Mouse (Mus musculus) liver, adult 2 months (tissue): Measurements from ENCODE around the gene Btbd3. TPM values are rescaled to one million over a fixed set of nuclear protein-coding genes. Genes with fewer than 3 reads are reported as not detected.

ENCODE experiments used
- DNase-seq: peaks from one replicate; pipeline ENCODE4 v3.0.0-alpha.2; 2011; ENCODE audit warnings: low read depth, low spot score; ENCODE audit errors: extremely low read depth
- H3K27ac ChIP-seq: fragments of 200-500 bp; replicated peaks from 2 replicates; pipeline ENCODE4 v1.5.1; 2012; ENCODE audit warnings: low read depth, mild to moderate bottlenecking, control low read depth, inconsistent platforms, low read length; ENCODE audit not compliant: insufficient read depth
- H3K27me3 ChIP-seq: fragments of 200-500 bp; 2 replicates; pipeline ENCODE4 v1.6.1; 2012; ENCODE audit warnings: mild to moderate bottlenecking, moderate library complexity, low read length, inconsistent platforms; ENCODE audit not compliant: control insufficient read depth, insufficient read depth
- H3K36me3 ChIP-seq: fragments of 200-500 bp; 2 replicates; pipeline ENCODE4 v1.6.1; 2012; ENCODE audit warnings: low read length, inconsistent platforms; ENCODE audit not compliant: control insufficient read depth, insufficient read depth
- H3K4me1 ChIP-seq: fragments of 200-500 bp; 2 replicates; pipeline ENCODE4 v1.6.1; 2011; ENCODE audit warnings: low read length; ENCODE audit not compliant: control insufficient read depth, insufficient read depth
- H3K4me3 ChIP-seq: fragments of 200-500 bp; 2 replicates; pipeline ENCODE4 v1.5.1; 2011; ENCODE audit warnings: low read depth, mild to moderate bottlenecking, control low read depth, low read length, moderate library complexity; ENCODE audit not compliant: insufficient read depth
- H3K79me2 ChIP-seq: fragments of 200-500 bp; 2 replicates; pipeline ENCODE4 v1.6.1; 2012; ENCODE audit warnings: inconsistent platforms, mild to moderate bottlenecking, low read length, moderate library complexity; ENCODE audit not compliant: control insufficient read depth, insufficient read depth
- H3K9ac ChIP-seq: fragments of 200-500 bp; 2 replicates; pipeline ENCODE4 v1.6.1; 2012; ENCODE audit warnings: low read depth, mild to moderate bottlenecking, control low read depth, inconsistent platforms, low read length
- CTCF ChIP-seq: fragments of 200-500 bp; IDR thresholded peaks from 2 replicates; pipeline ENCODE4 v1.5.1; 2011; ENCODE audit warnings: low read depth, low read length, control low read depth
- POLR2A ChIP-seq: fragments of 200-500 bp; IDR thresholded peaks from 2 replicates; pipeline ENCODE4 v1.6.1; 2011; ENCODE audit warnings: low read length, control low read depth; ENCODE audit not compliant: insufficient read depth; ENCODE audit errors: extremely low read depth
- WGBS: fragments of 180-500 bp; shearing (Covaris S2); methylation state at CpG from one replicate; pipeline ENCODE4 v1.1.7; 2018; 5-methylcytosine and 5-hydroxymethylcytosine counted together
- polyA plus RNA-seq: library from polyadenylated mRNA; depleted of rRNA; stranded (reverse); fragments of >200 nt; gene quantifications from 2 replicates; pipeline ENCODE4 v1.2.3, GENCODE M21; 2012
- total RNA-seq: library from RNA; depleted of rRNA; stranded (reverse); fragments of >200 nt; gene quantifications from 2 replicates; pipeline ENCODE4 v1.2.3, GENCODE M21; 2014

Gene Btbd3
- total and polyA plus RNA-seq, 2 experiments, result 1.4 to 2.7 TPM

DNA sequence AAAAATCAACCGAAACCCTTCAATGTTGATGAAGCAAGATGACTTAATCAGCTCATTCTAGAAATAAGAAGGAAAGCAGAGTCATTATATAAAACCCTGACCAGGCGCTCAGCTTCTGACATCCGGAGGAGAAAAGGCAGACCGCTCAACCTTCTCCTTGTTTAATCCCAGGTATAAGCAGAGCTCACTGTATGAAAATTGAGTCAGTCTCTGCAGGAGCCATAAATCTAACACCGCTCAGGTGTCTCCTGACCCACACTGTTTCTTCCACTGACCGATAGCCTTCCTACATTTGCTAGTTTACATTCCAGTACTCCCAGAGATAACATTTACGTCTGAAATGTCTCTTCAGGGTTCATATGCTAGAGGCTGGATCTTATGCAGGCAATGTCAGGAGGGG is 190.6 kb downstream of the Btbd3 start:
- TF ChIP-seq POLR2A (no peak), CTCF (no peak)
- H3K27me3 ChIP-seq, result no peaks in the 10 kb centered on the region; the same call in 1 of the 2 replicates
- no peaks in the 10 kb centered on the region for H3K4me1 ChIP-seq
- no peak for DNase-seq
- H3K36me3 ChIP-seq, result no peaks in the 10 kb centered on the region
- no peaks in the 10 kb centered on the region for H3K79me2 ChIP-seq
- H3K4me3 ChIP-seq, result no peak overlapping the region
- 81% methylated on average over 7 of the region's 7 CpGs for WGBS
- no peak overlapping the region for H3K9ac ChIP-seq
- no peak overlapping the region for H3K27ac ChIP-seq

DNA sequence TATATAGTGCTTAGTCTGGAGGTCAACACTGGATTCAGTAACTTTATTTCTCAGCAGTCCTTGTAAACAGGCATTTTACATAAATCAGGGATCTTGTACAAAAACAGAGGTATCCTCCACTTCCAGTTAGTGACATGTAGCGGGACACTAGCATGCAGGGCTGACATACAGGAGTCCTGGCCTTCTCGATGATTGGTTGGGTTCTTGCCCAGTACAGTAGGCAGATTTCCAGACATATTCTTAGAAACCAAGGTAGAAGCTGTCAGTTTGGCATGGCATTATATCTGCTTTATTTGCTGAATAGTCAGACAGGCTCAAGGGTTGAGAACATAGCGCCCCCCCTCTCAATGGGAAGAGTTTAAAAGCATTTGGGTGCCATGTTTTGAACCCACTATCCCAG is 191.3 kb downstream of the Btbd3 start:
- no peaks in the 10 kb centered on the region for H3K79me2 ChIP-seq
- WGBS, result 91% methylated on average over 3 of the region's 3 CpGs
- no peak overlapping the region for H3K9ac ChIP-seq
- H3K36me3 ChIP-seq, result no peaks in the 10 kb centered on the region
- no peak overlapping the region for H3K27ac ChIP-seq
- H3K4me3 ChIP-seq, result no peak overlapping the region
- no peak for TF ChIP-seq CTCF
- no peak for TF ChIP-seq POLR2A
- no peaks in the 10 kb centered on the region for H3K27me3 ChIP-seq
- no peak for DNase-seq
- H3K4me1 ChIP-seq, result no peaks in the 10 kb centered on the region

DNA sequence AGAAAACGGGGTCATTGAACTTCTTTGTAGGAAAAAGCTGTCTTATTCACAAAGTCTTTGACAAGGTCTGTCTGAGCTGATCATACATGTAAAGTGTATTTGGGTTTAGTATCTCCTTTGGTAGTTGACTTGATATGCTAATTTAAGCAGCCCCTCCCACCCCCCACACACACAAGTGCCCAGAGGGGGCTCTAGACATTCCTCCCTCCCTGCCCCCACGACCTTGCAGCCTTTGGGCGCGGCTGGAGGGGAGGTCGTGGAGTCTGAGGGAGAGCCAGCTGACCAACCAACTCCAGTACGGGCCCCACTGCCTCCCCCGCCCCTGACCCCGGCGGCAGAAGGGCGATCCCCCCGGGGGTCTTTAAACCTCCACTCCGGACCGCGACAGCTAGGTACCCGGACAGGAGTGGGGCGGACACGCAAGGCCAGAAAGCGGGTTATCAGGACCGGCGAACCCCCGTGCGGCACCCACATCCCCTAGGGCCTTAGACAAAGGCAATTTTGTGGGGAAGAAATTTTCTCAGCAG is 211.7 kb downstream of the Btbd3 start:
- TF ChIP-seq POLR2A (no peak), CTCF (no peak)
- no peaks in the 10 kb centered on the region for H3K27me3 ChIP-seq
- H3K36me3 ChIP-seq, result no peaks in the 10 kb centered on the region
- no peak for DNase-seq
- no peak overlapping the region for H3K4me3 ChIP-seq
- no peaks in the 10 kb centered on the region for H3K4me1 ChIP-seq
- H3K27ac ChIP-seq, result no peak overlapping the region
- 69% methylated on average over 22 of the region's 22 CpGs for WGBS
- no peak overlapping the region for H3K9ac ChIP-seq
- no peaks in the 10 kb centered on the region for H3K79me2 ChIP-seq

DNA sequence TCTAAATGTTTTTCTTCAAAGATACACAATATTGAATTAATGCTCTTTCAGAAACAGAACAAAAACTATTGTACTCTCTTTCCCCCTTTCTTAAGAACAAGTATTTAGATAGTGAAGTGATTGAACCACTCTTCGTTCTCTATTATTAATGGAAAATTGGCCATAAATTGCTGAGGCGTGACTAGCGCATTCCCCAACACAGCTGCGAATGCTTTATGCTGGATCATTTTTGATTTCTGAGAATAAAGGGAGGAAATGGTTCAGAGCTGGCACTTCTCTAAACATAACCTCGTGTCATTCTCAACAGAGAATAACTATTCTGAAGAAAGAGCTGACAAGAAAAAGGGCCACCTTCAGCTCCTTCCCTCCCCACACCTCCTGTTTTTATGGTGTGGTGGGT is 217.0 kb downstream of the Btbd3 start:
- H3K9ac ChIP-seq, result no peak overlapping the region
- no peaks in the 10 kb centered on the region for H3K79me2 ChIP-seq
- no peak overlapping the region for H3K27ac ChIP-seq
- DNase-seq, result no peak
- H3K27me3 ChIP-seq, result no peaks in the 10 kb centered on the region
- 88% methylated on average over 5 of the region's 5 CpGs for WGBS
- no peaks in the 10 kb centered on the region for H3K36me3 ChIP-seq
- H3K4me3 ChIP-seq, result no peak overlapping the region
- H3K4me1 ChIP-seq, result no peaks in the 10 kb centered on the region
- TF ChIP-seq POLR2A, result no peak
- TF ChIP-seq CTCF, result no peak

DNA sequence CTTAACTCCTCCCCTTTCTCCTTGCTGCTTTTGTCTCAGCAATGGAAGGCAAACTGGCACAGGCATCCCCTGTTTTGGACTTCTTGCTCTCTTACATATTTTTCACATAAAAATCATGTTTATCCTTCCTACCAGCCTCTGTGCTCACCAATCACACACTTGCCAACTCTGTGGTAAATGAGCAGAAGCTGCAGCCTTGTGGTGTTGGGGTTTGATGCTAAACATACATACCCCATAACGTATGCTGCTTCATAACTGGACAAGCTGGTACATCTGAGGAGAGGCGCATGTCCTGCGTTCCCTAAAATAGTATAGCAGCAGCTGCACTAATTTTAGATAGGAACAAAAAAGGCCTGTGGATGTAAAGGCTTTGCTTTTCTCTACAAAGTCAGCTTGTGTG is 220.1 kb downstream of the Btbd3 start:
- H3K27me3 ChIP-seq, result no peaks in the 10 kb centered on the region
- H3K27ac ChIP-seq, result no peak overlapping the region
- H3K79me2 ChIP-seq, result no peaks in the 10 kb centered on the region
- H3K4me1 ChIP-seq, result no peaks in the 10 kb centered on the region
- H3K9ac ChIP-seq, result no peak overlapping the region
- 79% methylated on average over 3 of the region's 3 CpGs for WGBS
- DNase-seq, result no peak
- H3K36me3 ChIP-seq, result no peaks in the 10 kb centered on the region
- TF ChIP-seq CTCF, result no peak
- TF ChIP-seq POLR2A, result no peak
- H3K4me3 ChIP-seq, result no peak overlapping the region

DNA sequence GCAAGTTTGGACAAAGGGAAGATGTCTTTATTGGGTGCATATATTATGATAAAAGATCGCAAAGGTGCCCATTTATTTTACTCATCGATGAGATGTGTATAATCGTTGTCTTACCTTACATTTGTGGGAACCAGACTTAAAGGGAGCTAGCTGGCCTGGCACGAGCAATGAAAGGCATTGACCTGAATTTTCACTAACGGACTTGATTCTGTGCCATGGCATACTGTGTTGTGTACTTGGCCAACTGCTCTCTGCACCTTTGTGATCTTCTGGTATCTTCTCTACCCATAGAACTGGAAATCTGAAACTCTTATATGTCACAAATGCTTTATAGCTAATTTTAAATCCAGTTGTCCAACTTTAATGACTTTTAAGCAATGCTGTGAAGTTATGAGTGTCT is 220.9 kb downstream of the Btbd3 start:
- no peaks in the 10 kb centered on the region for H3K79me2 ChIP-seq
- H3K36me3 ChIP-seq, result no peaks in the 10 kb centered on the region
- no peak for DNase-seq
- H3K4me1 ChIP-seq, result no peaks in the 10 kb centered on the region
- H3K27me3 ChIP-seq, result no peaks in the 10 kb centered on the region
- H3K9ac ChIP-seq, result no peak overlapping the region
- 83% methylated on average over 5 of the region's 5 CpGs for WGBS
- TF ChIP-seq CTCF (no peak), POLR2A (no peak)
- H3K4me3 ChIP-seq, result no peak overlapping the region
- H3K27ac ChIP-seq, result no peak overlapping the region
